Mouse (Mus musculus) layer of hippocampus, adult 8-10 months (tissue): Measurements from ENCODE around the gene Cpt1c. TPM values are rescaled to one million over a fixed set of nuclear protein-coding genes. Genes with fewer than 3 reads are reported as not detected.

Experiments used
- DNase-seq, 2 experiments: peaks; one replicate each; pipeline ENCODE4 v3.0.0; 2022; ENCODE audit warnings: low spot score in 2 of 2
- microRNA-seq, 2 experiments: library from miRNA; unstranded; fragments of <30 nt; microRNA quantifications; one replicate each; pipeline ENCODE4 v1.2.0; 2022
- total RNA-seq, 4 experiments: library from RNA; stranded (reverse); gene quantifications; 2 replicates each; pipeline ENCODE4 v1.2.4; 2022

The Cpt1c gene
- total RNA-seq, 4 experiments from 2014 or later, result 123 to 144 (median 137) TPM

GRCm38 (mm10) chr7:44918219-44918618 is 56.4 kb downstream of the Cpt1c start:
- DNase-seq, result no peak

- DNase-seq, result no peak
These were observed 57.8 kb downstream of the Cpt1c start for GRCm38 (mm10) chr7:44916881-44917280.

- no peak for DNase-seq
These were observed 58.5 kb downstream of the Cpt1c start for GRCm38 (mm10) chr7:44916191-44916590.

- DNase-seq, result no peak
These were observed 59.3 kb downstream of the Cpt1c start for GRCm38 (mm10) chr7:44915314-44915713.

GRCm38 (mm10) chr7:44914396-44914795 is 60.3 kb downstream of the Cpt1c start:
- DNase-seq, result no peak

Small RNA genes within 50 kb of the gene (microRNA-seq; reads per million reads assigned to microRNA genes)
- 1.0 to 1.3 reads per million in 2 experiments for gene Mir7054

Other genes starting within 250 kb of the Cpt1c start
- 10 to 100 TPM; 27.7 to 34.6 (median 33.7) TPM for gene Vrk3, start 226.4 kb downstream of the Cpt1c start, total RNA-seq
- gene Zfp473, start 223.8 kb downstream of the Cpt1c start, total RNA-seq, result under 1 TPM; 0.31 to 0.70 (median 0.60) TPM
- gene Nup62, start 158.8 kb downstream of the Cpt1c start, total RNA-seq, result 10 to 100 TPM; 27.7 to 32.5 (median 30.2) TPM
- gene Il4i1, start 158.5 kb downstream of the Cpt1c start, total RNA-seq, result 10 to 100 TPM in 2 of 4 experiments, 1 to 10 TPM in 2; 2.7 to 12.2 (median 7.8) TPM
- 10 to 100 TPM; 23.3 to 36.1 (median 26.1) TPM for gene Atf5, start 158.2 kb downstream of the Cpt1c start, total RNA-seq
- 10 to 100 TPM; 66.3 to 72.6 (median 71.0) TPM for gene Akt1s1, start 125.9 kb downstream of the Cpt1c start, total RNA-seq
- gene Tbc1d17, start 125.8 kb downstream of the Cpt1c start, total RNA-seq, result 10 to 100 TPM; 71.9 to 92.1 (median 73.8) TPM
- gene Pnkp, start 117.7 kb downstream of the Cpt1c start, total RNA-seq, result 10 to 100 TPM; 29.8 to 37.7 (median 32.4) TPM
- gene Ptov1, start 105.1 kb downstream of the Cpt1c start, total RNA-seq, result 100 to 1,000 TPM; 310 to 354 (median 329) TPM
- 100 to 1,000 TPM in 3 of 4 experiments, 10 to 100 TPM in 1; 89.6 to 111 (median 107) TPM for gene Med25, start 82.1 kb downstream of the Cpt1c start, total RNA-seq
- gene Fuz, start 78.8 kb downstream of the Cpt1c start, total RNA-seq, result 10 to 100 TPM; 22.9 to 30.0 (median 26.7) TPM
- gene Ap2a1, start 45.4 kb downstream of the Cpt1c start, total RNA-seq, result 100 to 1,000 TPM; 274 to 323 (median 303) TPM
- gene Tsks, start 31.6 kb downstream of the Cpt1c start, total RNA-seq, result under 1 TPM; 0.37 to 0.85 (median 0.67) TPM
- gene Prmt1, start 11.7 kb upstream of the Cpt1c start, total RNA-seq, result 100 to 1,000 TPM; 167 to 173 (median 172) TPM
- 10 to 100 TPM; 42.1 to 52.0 (median 45.0) TPM for gene Irf3, start 22.8 kb upstream of the Cpt1c start, total RNA-seq
- 1 to 10 TPM; 2.3 to 6.1 (median 4.3) TPM for gene Bcl2l12, start 23.9 kb upstream of the Cpt1c start, total RNA-seq
- 100 to 1,000 TPM; 163 to 173 (median 167) TPM for gene Scaf1, start 41.5 kb upstream of the Cpt1c start, total RNA-seq
- 10 to 100 TPM; 13.7 to 16.8 (median 15.2) TPM for gene Rras, start 43.1 kb upstream of the Cpt1c start, total RNA-seq
- 10 to 100 TPM; 72.9 to 75.3 (median 73.6) TPM for gene Prr12, start 78.0 kb upstream of the Cpt1c start, total RNA-seq
- 10 to 100 TPM; 42.2 to 53.5 (median 49.8) TPM for gene Nosip, start 87.6 kb upstream of the Cpt1c start, total RNA-seq
- 1 to 10 TPM; 6.5 to 7.6 (median 6.9) TPM for gene Prrg2, start 87.8 kb upstream of the Cpt1c start, total RNA-seq
- gene Rcn3, start 117.4 kb upstream of the Cpt1c start, total RNA-seq, result 10 to 100 TPM in 3 of 4 experiments, 1 to 10 TPM in 1; 9.9 to 13.9 (median 10.6) TPM
- 10 to 100 TPM; 16.8 to 23.4 (median 20.1) TPM for gene Fcgrt, start 129.0 kb upstream of the Cpt1c start, total RNA-seq
- 100 to 1,000 TPM; 439 to 619 (median 513) TPM for gene Rps11, start 149.6 kb upstream of the Cpt1c start, total RNA-seq
- 1,000 to 10,000 TPM in 1 of 4 experiments, 100 to 1,000 TPM in 3; 731 to 1,022 (median 859) TPM for gene Rpl13a, start 153.9 kb upstream of the Cpt1c start, total RNA-seq
- gene Gm45713, start 161.4 kb upstream of the Cpt1c start, total RNA-seq, result not detected
- 10 to 100 TPM; 10.0 to 12.0 (median 10.4) TPM for gene Flt3l, start 161.6 kb upstream of the Cpt1c start, total RNA-seq
- gene Pih1d1, start 179.5 kb upstream of the Cpt1c start, total RNA-seq, result 10 to 100 TPM; 37.5 to 56.7 (median 46.3) TPM
- gene Aldh16a1, start 179.7 kb upstream of the Cpt1c start, total RNA-seq, result 10 to 100 TPM; 16.9 to 18.6 (median 17.6) TPM
- gene Slc17a7, start 189.1 kb upstream of the Cpt1c start, total RNA-seq, result 1,000 to 10,000 TPM; 1,166 to 1,245 (median 1,206) TPM
- under 1 TPM in 2 of 4 experiments, not detected in 2; 0.20 to 0.51 TPM for gene Gfy, start 204.7 kb upstream of the Cpt1c start, total RNA-seq
- not detected for gene Pth2, start 206.1 kb upstream of the Cpt1c start, total RNA-seq
- 1 to 10 TPM; 2.5 to 4.8 (median 3.6) TPM for gene Ccdc155, start 230.0 kb upstream of the Cpt1c start, total RNA-seq
- 1 to 10 TPM; 2.1 to 3.3 (median 2.6) TPM for gene Dkkl1, start 237.3 kb upstream of the Cpt1c start, total RNA-seq
- gene Tead2, start 240.9 kb upstream of the Cpt1c start, total RNA-seq, result 1 to 10 TPM; 2.2 to 5.4 (median 3.7) TPM